27 mouse cellular contexts compared by ENCODE assay signal in the genomic region with DNA sequence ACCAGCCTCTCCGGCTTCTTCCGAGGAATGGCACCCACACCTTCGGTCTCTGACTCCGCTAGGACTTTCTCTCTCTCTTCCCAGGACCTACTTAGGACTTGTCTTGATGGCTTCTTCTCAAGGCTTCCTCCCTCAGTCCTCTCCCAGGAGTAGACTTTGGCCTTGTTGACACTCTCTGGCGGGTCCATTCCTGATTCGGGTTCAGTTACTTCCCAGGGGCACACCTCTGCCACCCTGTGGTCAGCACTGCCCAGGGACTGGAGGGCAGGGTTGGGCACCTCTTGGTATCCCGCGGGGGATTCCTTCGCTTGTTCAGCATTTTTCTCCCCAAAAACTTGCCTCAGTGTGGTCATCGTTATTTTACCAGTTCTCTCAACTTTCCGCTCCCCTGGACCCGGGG. TPM values are rescaled to one million over a fixed set of nuclear protein-coding genes. Genes with fewer than 3 reads are reported as not detected.
DNase-seq lines count a peak whose midpoint lies in the region; ATAC-seq and TF ChIP-seq lines count a peak whose summit lies in the region.
"Had no signal": no experiment of that assay in that cellular context is flagged by ENCODE, and none has a peak within 500 bp of the region (broad histone marks: within the 10 kb centered on the region; RNA-seq: fewer than 3 reads in every experiment).

No protein-coding gene starts in this region.

- 0 out of 2 replicates have a peak, but pooled peaks cover 4% of the 10 kb centered on the region for H3K4me1 ChIP-seq in intestine, postnatal 0 days (replicated peaks; ENCODE audit: control insufficient read depth, insufficient read depth, low read length)
- peaks cover 27% of the 10 kb centered on the region; the same call in 1 of the 2 replicates for H3K4me1 ChIP-seq in intestine, embryonic 15.5 days (replicated peaks)
- H3K4me1 ChIP-seq in liver, embryonic 11.5 days (replicated peaks; ENCODE audit: control insufficient read depth, insufficient read depth, low read length), result 0 out of 2 replicates have a peak, but pooled peaks cover 3% of the 10 kb centered on the region
- peaks cover 43% of the 10 kb centered on the region for H3K4me1 ChIP-seq in testis, adult 2 months (ENCODE audit: control insufficient read depth, insufficient read depth, low read length)
- H3K4me1 ChIP-seq in stomach, postnatal 0 days (replicated peaks; ENCODE audit: control insufficient read depth, insufficient read depth), result no peaks in the 10 kb centered on the region
- H3K4me1 ChIP-seq: midbrain, embryonic 12.5 days had no signal

- no peaks in the 10 kb centered on the region; the same call in 1 of the 2 replicates for H3K27me3 ChIP-seq in intestine, postnatal 0 days (replicated peaks; ENCODE audit: control insufficient read depth, insufficient read depth, low read length)
- no peaks in the 10 kb centered on the region for H3K27me3 ChIP-seq in intestine, embryonic 15.5 days (replicated peaks)
- H3K27me3 ChIP-seq in liver, embryonic 11.5 days (replicated peaks; ENCODE audit: control insufficient read depth, insufficient read depth, low read length), result peaks cover 46% of the 10 kb centered on the region
- H3K27me3 ChIP-seq in testis, adult 2 months (ENCODE audit: control insufficient read depth, insufficient read depth, low read length), result no peaks in the 10 kb centered on the region
- H3K27me3 ChIP-seq in stomach, postnatal 0 days (ENCODE audit: control insufficient read depth, insufficient read depth, low read length), result no peaks in the 10 kb centered on the region
- H3K27me3 ChIP-seq: stomach, embryonic 15.5 days had no signal

- no peak for TF ChIP-seq EP300 in stomach, postnatal 0 days (optimal IDR thresholded peaks at IDR 0.05)

- no peak overlapping the region for H3K27ac ChIP-seq in intestine, postnatal 0 days (ENCODE audit: low read depth, low read length)
- H3K27ac ChIP-seq in intestine, embryonic 15.5 days, result no peak overlapping the region
- no peak overlapping the region for H3K27ac ChIP-seq in liver, embryonic 11.5 days (ENCODE audit: low read depth, low read length)
- H3K27ac ChIP-seq in testis, adult 2 months (ENCODE audit: control insufficient read depth, insufficient read depth, low read depth, low read length), result no peak overlapping the region
- H3K27ac ChIP-seq in stomach, postnatal 0 days (replicated peaks), result no peak overlapping the region
- H3K27ac ChIP-seq: embryonic facial prominence, embryonic 12.5 days; hindbrain, embryonic 13.5 days; kidney, postnatal 0 days; liver, embryonic 13.5 days; midbrain, embryonic 12.5 days; neural tube, embryonic 13.5 days had no signal

- DNase-seq in liver, result peak; percentile 2
- no peak for DNase-seq in liver, embryonic 11.5 days (ENCODE audit: low spot score)
- DNase-seq in testis, postnatal 14 days (ENCODE audit: low spot score), result no peak
- DNase-seq in stomach, postnatal 0 days (ENCODE audit: low spot score), result peak; percentile 65
- no peak for DNase-seq in layer of hippocampus, adult 9-11 months
- DNase-seq: adrenal gland, postnatal 25 days; cerebellum, adult 11-12 months; cerebellum, adult 9-11 months; embryo, embryonic 11 days; gastrocnemius, postnatal 14 days; heart, postnatal 36 days; liver, embryonic 13.5 days; lung, adult 18-20 months; lung, postnatal 14 days; thymus, adult 2 months; thymus, postnatal 36 days had no signal

- peak; percentile 46 for TF ChIP-seq CTCF in intestine, postnatal 0 days (IDR thresholded peaks at IDR 0.05; ENCODE audit: low read depth)
- no peak for TF ChIP-seq CTCF in testis, adult 2 months (IDR thresholded peaks at IDR 0.05; ENCODE audit: control insufficient read depth, insufficient read depth, insufficient replicate concordance, low read depth, low read length)
- peak; percentile 55 for TF ChIP-seq CTCF in stomach, postnatal 0 days (IDR thresholded peaks at IDR 0.05; ENCODE audit: low read depth)

- no peak overlapping the region for H3K9ac ChIP-seq in intestine, postnatal 0 days (ENCODE audit: low read depth, low read length)
- H3K9ac ChIP-seq in intestine, embryonic 15.5 days, result no peak overlapping the region
- H3K9ac ChIP-seq in liver, embryonic 11.5 days (ENCODE audit: low read depth, low read length), result no peak overlapping the region
- no peak overlapping the region for H3K9ac ChIP-seq in stomach, postnatal 0 days (ENCODE audit: low read length)
- H3K9ac ChIP-seq: embryonic facial prominence, embryonic 12.5 days; hindbrain, embryonic 13.5 days; liver, embryonic 13.5 days; midbrain, embryonic 12.5 days; neural tube, embryonic 13.5 days; stomach, embryonic 15.5 days had no signal

- no peaks in the 10 kb centered on the region for H3K36me3 ChIP-seq in intestine, postnatal 0 days (ENCODE audit: control insufficient read depth, insufficient read depth)
- H3K36me3 ChIP-seq in intestine, embryonic 15.5 days, result no peaks in the 10 kb centered on the region
- H3K36me3 ChIP-seq in liver, embryonic 11.5 days (ENCODE audit: control insufficient read depth, insufficient read depth, low read length), result no peaks in the 10 kb centered on the region
- H3K36me3 ChIP-seq in testis, adult 2 months (ENCODE audit: control insufficient read depth, insufficient read depth, low read length), result no peaks in the 10 kb centered on the region
- no peaks in the 10 kb centered on the region for H3K36me3 ChIP-seq in stomach, postnatal 0 days (ENCODE audit: control insufficient read depth, insufficient read depth, low read length)
- H3K36me3 ChIP-seq: embryonic facial prominence, embryonic 12.5 days; heart, embryonic 10.5 days; hindbrain, embryonic 13.5 days; liver, embryonic 13.5 days; midbrain, embryonic 12.5 days; neural tube, embryonic 13.5 days; stomach, embryonic 15.5 days had no signal

- H3K9me3 ChIP-seq in intestine, postnatal 0 days (ENCODE audit: control insufficient read depth), result no peaks in the 10 kb centered on the region
- H3K9me3 ChIP-seq in intestine, embryonic 15.5 days, result no peaks in the 10 kb centered on the region
- H3K9me3 ChIP-seq in liver, embryonic 11.5 days (ENCODE audit: control insufficient read depth, low read length), result no peaks in the 10 kb centered on the region
- H3K9me3 ChIP-seq in stomach, postnatal 0 days (ENCODE audit: control insufficient read depth, low read length), result no peaks in the 10 kb centered on the region
- H3K9me3 ChIP-seq: embryonic facial prominence, embryonic 12.5 days; heart, embryonic 10.5 days; hindbrain, embryonic 13.5 days; liver, embryonic 13.5 days; midbrain, embryonic 12.5 days; neural tube, embryonic 13.5 days; stomach, embryonic 15.5 days had no signal

- no peak overlapping the region for H3K4me2 ChIP-seq in intestine, postnatal 0 days (replicated peaks; ENCODE audit: low read depth)
- no peak overlapping the region for H3K4me2 ChIP-seq in intestine, embryonic 15.5 days (replicated peaks)
- H3K4me2 ChIP-seq in liver, embryonic 11.5 days, result no peak overlapping the region
- H3K4me2 ChIP-seq in stomach, postnatal 0 days (replicated peaks; ENCODE audit: low read depth), result no peak overlapping the region
- H3K4me2 ChIP-seq: embryonic facial prominence, embryonic 12.5 days; hindbrain, embryonic 13.5 days; liver, embryonic 13.5 days; midbrain, embryonic 12.5 days; neural tube, embryonic 13.5 days; stomach, embryonic 15.5 days had no signal

- no peak overlapping the region for H3K4me3 ChIP-seq in intestine, postnatal 0 days (ENCODE audit: low read depth, low read length)
- H3K4me3 ChIP-seq in intestine, embryonic 15.5 days (replicated peaks), result no peak overlapping the region
- no peak overlapping the region for H3K4me3 ChIP-seq in liver, embryonic 11.5 days (ENCODE audit: low read depth, low read length)
- peak overlapping the region; percentile 7 for H3K4me3 ChIP-seq in testis, adult 2 months (ENCODE audit: control insufficient read depth, low read depth, low read length)
- H3K4me3 ChIP-seq in stomach, postnatal 0 days (ENCODE audit: low read depth, low read length), result no peak overlapping the region
- H3K4me3 ChIP-seq: embryonic facial prominence, embryonic 12.5 days; heart, embryonic 10.5 days; hindbrain, embryonic 13.5 days; liver, embryonic 13.5 days; midbrain, embryonic 12.5 days; neural tube, embryonic 13.5 days; stomach, embryonic 15.5 days had no signal

- no peak for TF ChIP-seq POLR2A in testis, adult 2 months (IDR thresholded peaks at IDR 0.05; ENCODE audit: control insufficient read depth, low read depth, low read length)

- 78% methylated on average over 12 of the region's 12 CpGs for WGBS in intestine, postnatal 0 days
- 82% methylated on average over 12 of the region's 12 CpGs for WGBS in intestine, embryonic 15.5 days
- WGBS in liver, embryonic 11.5 days, result 66% methylated on average over 12 of the region's 12 CpGs
- 83% methylated on average over 12 of the region's 12 CpGs for WGBS in stomach, postnatal 0 days

- ATAC-seq in intestine, postnatal 0 days, result no peak
- ATAC-seq in intestine, embryonic 15.5 days, result no peak
- no peak for ATAC-seq in liver, embryonic 11.5 days (replicated peaks; ENCODE audit: low FRiP score)
- peak; percentile 68 for ATAC-seq in stomach, postnatal 0 days (ENCODE audit: low FRiP score, low TSS enrichment)
- ATAC-seq: forebrain, embryonic 14.5 days had no signal

RNA-seq across cellular contexts. Expression of a gene that starts 14.5 kb away (rescaled TPM):
- polyA plus RNA-seq in intestine, postnatal 0 days (2015; fragmentation: Nextera tagmentation; extraction: Ambion mirVana), result 0.07 and 0.20 TPM in 2 replicates
- polyA plus RNA-seq in intestine, embryonic 15.5 days (2015; fragmentation: Nextera tagmentation; extraction: Ambion mirVana), result 0.10 and 0.20 TPM in 2 replicates
- 0.03 TPM in 2 replicates for polyA plus RNA-seq in liver, embryonic 11.5 days (2014; fragmentation: Nextera tagmentation; extraction: Ambion mirVana)
- polyA plus RNA-seq in testis, adult 2 months (2012; rRNA removed), result 0.95 and 0.97 TPM in 2 replicates
- 0.17 and 0.23 TPM in 2 replicates for polyA plus RNA-seq in stomach, postnatal 0 days (2015; fragmentation: Nextera tagmentation; extraction: Ambion mirVana)
- polyA plus RNA-seq: liver, embryonic 13.5 days had no signal

RNA-seq across cellular contexts. Expression of a gene that starts 21.8 kb away (rescaled TPM):
- polyA plus RNA-seq in intestine, postnatal 0 days (2015; fragmentation: Nextera tagmentation; extraction: Ambion mirVana), result 40.2 and 40.5 TPM in 2 replicates
- 55.4 and 60.3 TPM in 2 replicates for polyA plus RNA-seq in intestine, embryonic 15.5 days (2015; fragmentation: Nextera tagmentation; extraction: Ambion mirVana)
- 62.4 and 63.2 TPM in 2 replicates for polyA plus RNA-seq in liver, embryonic 11.5 days (2014; fragmentation: Nextera tagmentation; extraction: Ambion mirVana)
- 8.7 and 9.0 TPM in 2 replicates for polyA plus RNA-seq in testis, adult 2 months (2012; rRNA removed)
- polyA plus RNA-seq in stomach, postnatal 0 days (2015; fragmentation: Nextera tagmentation; extraction: Ambion mirVana), result 28.2 and 28.8 TPM in 2 replicates

RNA-seq across cellular contexts. Expression of a gene that starts 25.0 kb away (rescaled TPM):
- polyA plus RNA-seq in intestine, postnatal 0 days (2015; fragmentation: Nextera tagmentation; extraction: Ambion mirVana), result 2.4 and 2.5 TPM in 2 replicates
- polyA plus RNA-seq in intestine, embryonic 15.5 days (2015; fragmentation: Nextera tagmentation; extraction: Ambion mirVana), result 2.6 and 3.5 TPM in 2 replicates
- 2.2 and 2.4 TPM in 2 replicates for polyA plus RNA-seq in liver, embryonic 11.5 days (2014; fragmentation: Nextera tagmentation; extraction: Ambion mirVana)
- polyA plus RNA-seq in testis, adult 2 months (2012; rRNA removed), result 90.3 and 96.2 TPM in 2 replicates
- polyA plus RNA-seq in stomach, postnatal 0 days (2015; fragmentation: Nextera tagmentation; extraction: Ambion mirVana), result 1.3 and 1.7 TPM in 2 replicates

RNA-seq across cellular contexts. Expression of a gene that starts 56.9 kb away (rescaled TPM):
- polyA plus RNA-seq in intestine, postnatal 0 days (2015; fragmentation: Nextera tagmentation; extraction: Ambion mirVana), result 41.9 and 54.7 TPM in 2 replicates
- 77.3 and 84.1 TPM in 2 replicates for polyA plus RNA-seq in intestine, embryonic 15.5 days (2015; fragmentation: Nextera tagmentation; extraction: Ambion mirVana)
- 52.1 and 60.2 TPM in 2 replicates for polyA plus RNA-seq in liver, embryonic 11.5 days (2014; fragmentation: Nextera tagmentation; extraction: Ambion mirVana)
- polyA plus RNA-seq in testis, adult 2 months (2012; rRNA removed), result 43.5 and 50.1 TPM in 2 replicates
- polyA plus RNA-seq in stomach, postnatal 0 days (2015; fragmentation: Nextera tagmentation; extraction: Ambion mirVana), result 43.4 and 52.8 TPM in 2 replicates

Comparison
In these comparisons a context has a peak if more than half of its experiments do, and no peak if none do; other contexts are left out.
1. DNase-seq: peak in liver (single experiment) and stomach, postnatal 0 days (single experiment); none in liver, embryonic 11.5 days (single experiment), testis, postnatal 14 days (single experiment) and layer of hippocampus, adult 9-11 months (single experiment).
2. RNA of a gene that starts 25.0 kb away (polyA plus RNA-seq): 90.3 to 96.2 TPM in testis, adult 2 months; 2.6 to 3.5 TPM in intestine, embryonic 15.5 days, 2.4 to 2.5 TPM in intestine, postnatal 0 days, 2.2 to 2.4 TPM in liver, embryonic 11.5 days and 1.3 to 1.7 TPM in stomach, postnatal 0 days; every median in the first group is over 10 times any median in the second.